Mouse (Mus musculus): ENCODE results near the gene Rhod.

GRCm38 (mm10) chr19:4461981-4462380 is 22.7 kb upstream of the Rhod start:
- TF ChIP-seq HCFC1 (IDR thresholded peaks at IDR 0.05; ENCODE audit: borderline replicate concordance, insufficient read depth, low read length), result no peak
- TF ChIP-seq ZC3H11A (IDR thresholded peaks at IDR 0.05; ENCODE audit: borderline replicate concordance, low read depth, low read length), result no peak

Data from ES-E14 (cell line).